Mouse (Mus musculus) layer of hippocampus, adult 9-11 months (tissue): ENCODE measurements around the gene Dhx37.

Source experiments
- DNase-seq: peaks from one replicate; pipeline ENCODE4 v3.0.0; 2022

The Dhx37 gene

GRCm38 (mm10) chr5:125433793-125434337 lies at the start of gene Dhx37:
Gene Dhx37, minus strand, starts transcription at chr5:125434121.
- DNase-seq: peak; percentile 95

- DNase-seq: no peak
These were observed 48.6 kb upstream of the Dhx37 start for GRCm38 (mm10) chr5:125482474-125482873.

GRCm38 (mm10) chr5:125480434-125481231 lies 46.7 kb upstream of the Dhx37 start:
- DNase-seq: no peak

- no peak for DNase-seq
These were observed 45.5 kb upstream of the Dhx37 start for GRCm38 (mm10) chr5:125479376-125479775.

GRCm38 (mm10) chr5:125478037-125478436 lies 44.1 kb upstream of the Dhx37 start:
- no peak for DNase-seq

GRCm38 (mm10) chr5:125477533-125477932 lies 43.6 kb upstream of the Dhx37 start:
- no peak for DNase-seq

GRCm38 (mm10) chr5:125476799-125477198 lies 42.9 kb upstream of the Dhx37 start:
- no peak for DNase-seq

GRCm38 (mm10) chr5:125476286-125476625 lies 42.3 kb upstream of the Dhx37 start:
- DNase-seq: peak; percentile 54

- DNase-seq: peak; percentile 97
These were observed 41.8 kb upstream of the Dhx37 start, which contains the start of gene Aacs for GRCm38 (mm10) chr5:125475601-125476285. Gene Aacs, plus strand, starts transcription at chr5:125475814.

GRCm38 (mm10) chr5:125475030-125475429 lies 41.1 kb upstream of the Dhx37 start:
- DNase-seq: no peak

GRCm38 (mm10) chr5:125472796-125473475 lies 39.0 kb upstream of the Dhx37 start:
- no peak for DNase-seq

GRCm38 (mm10) chr5:125470713-125471112 lies 36.8 kb upstream of the Dhx37 start:
- DNase-seq: no peak

- no peak for DNase-seq
These were observed 33.3 kb upstream of the Dhx37 start for GRCm38 (mm10) chr5:125467261-125467660.

GRCm38 (mm10) chr5:125466483-125466882 lies 32.6 kb upstream of the Dhx37 start:
- no peak for DNase-seq

- DNase-seq: peak; percentile 99
These were observed 31.8 kb upstream of the Dhx37 start for GRCm38 (mm10) chr5:125465701-125466106.

- no peak for DNase-seq
These were observed 31.3 kb upstream of the Dhx37 start for GRCm38 (mm10) chr5:125465192-125465591.

- peak; percentile 40 for DNase-seq
These were observed 28.0 kb upstream of the Dhx37 start for GRCm38 (mm10) chr5:125461868-125462445.

GRCm38 (mm10) chr5:125460574-125460973 lies 26.7 kb upstream of the Dhx37 start:
- DNase-seq: no peak

GRCm38 (mm10) chr5:125457538-125457937 lies 23.6 kb upstream of the Dhx37 start:
- no peak for DNase-seq

GRCm38 (mm10) chr5:125456100-125456499 lies 22.2 kb upstream of the Dhx37 start:
- no peak for DNase-seq

GRCm38 (mm10) chr5:125452573-125452972 lies 18.7 kb upstream of the Dhx37 start:
- DNase-seq: no peak

- no peak for DNase-seq
These were observed 15.4 kb upstream of the Dhx37 start for GRCm38 (mm10) chr5:125449306-125449705.

GRCm38 (mm10) chr5:125448631-125449030 lies 14.7 kb upstream of the Dhx37 start:
- DNase-seq: no peak
